In genomic region chr11:104469371-104469835, GRCm38 (mm10) we compare ENCODE assay signal across 8 mouse cellular contexts. TPM values are rescaled to one million over a fixed set of nuclear protein-coding genes. Genes with fewer than 3 reads are reported as not detected.
DNase-seq lines count a peak whose midpoint lies in the region; ATAC-seq and TF ChIP-seq lines count a peak whose summit lies in the region.

No protein-coding gene starts in this region.

- peak; percentile 100 for ATAC-seq in Patski
- ATAC-seq in hindbrain, embryonic 13.5 days (ENCODE audit: low FRiP score), result peak; percentile 100

- H3K9ac ChIP-seq in hindbrain, embryonic 13.5 days, result peak overlapping the region; percentile 98

- POLR2A ChIA-PET in Patski (lab: Charles Lee), result interaction anchor here (0.6 to 0.7 kb wide), 2 partner anchors 162 to 224 kb away, joined by 3 read pairs; no protein-coding TSS in a partner anchor

- H3K9me3 ChIP-seq in hindbrain, embryonic 13.5 days, result no peaks in the 10 kb centered on the region

- peak overlapping the region; percentile 95 for H3K4me3 ChIP-seq in hindbrain, embryonic 13.5 days

- peak overlapping the region; percentile 75 for H3K27ac ChIP-seq in hindbrain, embryonic 13.5 days

- no peaks in the 10 kb centered on the region for H3K27me3 ChIP-seq in Patski
- H3K27me3 ChIP-seq in hindbrain, embryonic 13.5 days, result no peaks in the 10 kb centered on the region; the same call in 1 of the 2 replicates

- in situ Hi-C loops in Patski (cut with MboI; ENCODE audit: low pct_unique_long_range_greater_than_20kb), result loop anchor here (25.0 kb wide), 1 partner anchor 482 kb away; no protein-coding TSS in a partner anchor

- WGBS in hindbrain, embryonic 13.5 days, result 3% methylated on average over 19 of the region's 19 CpGs

- peaks cover 24% of the 10 kb centered on the region for H3K4me1 ChIP-seq in hindbrain, embryonic 13.5 days (replicated peaks)

- peak; percentile 71 for DNase-seq in Patski (ENCODE audit: low read depth, low spot score)
- DNase-seq in cerebellum, postnatal 14 days, result peak; percentile 95 to 96
- peak; percentile 79 to 85 for DNase-seq in frontal cortex, postnatal 14 days (ENCODE audit: low spot score in 2 of 2)
- DNase-seq in layer of hippocampus, postnatal 25 days (ENCODE audit: extremely low spot score in 1 of 2, low spot score in 1 of 2), result peak; percentile 78 to 80
- peak; percentile 91 for DNase-seq in lung, postnatal 25 days (ENCODE audit: low spot score)
- DNase-seq in retina, embryonic 14.5 days (ENCODE audit: low spot score), result peak; percentile 93
- DNase-seq in thymus, postnatal 4 days, result peak; percentile 93

- CTCF ChIA-PET in Patski (lab: Charles Lee), result no interaction called here

- peaks cover 5% of the 10 kb centered on the region; the same call in 1 of the 2 replicates for H3K36me3 ChIP-seq in hindbrain, embryonic 13.5 days

- TF ChIP-seq CTCF in Patski (IDR thresholded peaks at IDR 0.05), result no peak

- peak overlapping the region; percentile 76 for H3K4me2 ChIP-seq in hindbrain, embryonic 13.5 days

RNA-seq across cellular contexts. Expression of gene Kansl1, which starts 0.7 kb away (rescaled TPM):
- 52.2 TPM for polyA plus RNA-seq in Patski (2021)
- polyA plus RNA-seq in hindbrain, embryonic 13.5 days (2015; fragmentation: Nextera tagmentation; extraction: Ambion mirVana), result 27.9 and 29.8 TPM in 2 replicates
- total RNA-seq in layer of hippocampus, postnatal 25 days (2021), result 10 to 100 TPM; 61.0 to 69.9 TPM

Comparison
In these comparisons a context has a peak if more than half of its experiments do, and no peak if none do; other contexts are left out.
1. Peak in every context shown above with its lines: DNase-seq, ATAC-seq, H3K4me3 ChIP-seq and H3K27ac ChIP-seq.